Comparison of ENCODE assay signal across 11 mouse cellular contexts in the genomic region with DNA sequence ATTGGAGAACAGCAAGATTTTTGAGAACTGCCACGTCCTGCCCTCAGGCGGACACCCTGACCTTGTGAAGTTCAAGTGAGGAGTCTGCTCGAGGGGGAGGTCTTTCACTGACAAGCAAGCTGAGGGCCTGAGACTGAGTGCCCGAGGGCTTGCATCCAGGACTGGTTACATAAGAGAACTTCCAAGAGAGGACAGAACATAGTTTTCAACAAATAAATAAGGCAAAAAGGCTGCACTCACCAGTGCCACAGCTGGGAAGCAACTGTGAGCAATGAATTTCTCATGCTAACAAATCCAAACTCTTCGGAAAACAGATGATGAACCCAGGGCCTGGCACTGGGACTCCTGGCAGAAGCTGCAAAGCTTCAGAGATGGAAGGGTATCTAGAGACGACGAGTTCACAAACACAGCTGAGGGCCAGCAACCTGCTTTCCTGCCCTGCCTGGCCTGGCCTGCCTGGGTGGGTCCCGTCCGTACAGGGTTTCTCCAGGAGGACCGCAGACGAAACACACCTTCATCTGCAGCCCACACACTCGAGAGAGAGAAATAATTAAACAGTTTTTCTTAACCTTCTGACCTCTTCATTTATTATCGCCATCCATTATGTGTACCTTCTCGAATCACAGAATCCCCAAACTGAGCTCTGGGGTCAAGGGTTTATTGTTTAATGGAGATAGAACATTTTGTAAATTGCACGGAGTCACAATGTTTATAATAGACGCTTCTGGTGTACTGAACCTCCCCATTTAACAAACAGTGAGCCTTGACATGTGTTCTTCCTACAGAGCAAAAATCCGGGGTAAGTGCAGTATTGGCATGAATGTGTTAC.
DNase-seq lines count a peak whose midpoint lies in the region; ATAC-seq and TF ChIP-seq lines count a peak whose summit lies in the region.
"Had no signal": no experiment of that assay in that cellular context is flagged by ENCODE, and none has a peak within 500 bp of the region (broad histone marks: within the 10 kb centered on the region; RNA-seq: fewer than 3 reads in every experiment).

No protein-coding gene starts in this region.

- no peak for ATAC-seq in kidney, embryonic 15.5 days (replicated peaks; ENCODE audit: low FRiP score)
- ATAC-seq in limb, embryonic 14.5 days (ENCODE audit: low FRiP score, low read depth): no peak
- peak; percentile 56 for ATAC-seq in stomach, embryonic 16.5 days (ENCODE audit: insufficient read depth, low FRiP score)
- no peak for ATAC-seq in megakaryocyte progenitor cell, adult 5-6 weeks (replicated peaks; ENCODE audit: poor library complexity)
- no peak for ATAC-seq in megakaryocyte, adult 5-6 weeks (ENCODE audit: poor library complexity, severe bottlenecking)

- 33% methylated on average over 17 of the region's 17 CpGs for WGBS in kidney, embryonic 15.5 days
- 65% methylated on average over 17 of the region's 17 CpGs for WGBS in heart, embryonic 10.5 days
- 44% methylated on average over 17 of the region's 17 CpGs for WGBS in limb, embryonic 14.5 days
- whole genome bisulfite sequencing in stomach, embryonic 16.5 days: 29% methylated on average over 17 of the region's 17 CpGs

- no peak overlapping the region for H3K4me2 ChIP-seq in kidney, embryonic 15.5 days
- no peak overlapping the region for H3K4me2 ChIP-seq in limb, embryonic 14.5 days (replicated peaks; ENCODE audit: low read depth, low read length, severe bottlenecking)
- no peak overlapping the region for H3K4me2 ChIP-seq in stomach, embryonic 16.5 days (ENCODE audit: low read depth, low read length)
- H3K4me2 ChIP-seq: embryonic facial prominence, embryonic 12.5 days; heart, embryonic 13.5 days; neural tube, embryonic 13.5 days had no signal

- DNase-seq in kidney, adult 8-10 months: peak; percentile 39 to 67
- no peak for DNase-seq in heart, embryonic 10.5 days (ENCODE audit: low spot score)
- DNase-seq in limb, embryonic 14.5 days (ENCODE audit: low spot score): peak; percentile 3
- DNase-seq: thymus, adult 18-20 months had no signal

- H3K4me3 ChIP-seq in kidney, embryonic 15.5 days (replicated peaks): no peak overlapping the region
- H3K4me3 ChIP-seq in heart, embryonic 10.5 days: no peak overlapping the region
- H3K4me3 ChIP-seq in limb, embryonic 14.5 days (replicated peaks; ENCODE audit: low read length): no peak overlapping the region
- H3K4me3 ChIP-seq in stomach, embryonic 16.5 days (replicated peaks; ENCODE audit: low read length): no peak overlapping the region
- H3K4me3 ChIP-seq: embryonic facial prominence, embryonic 12.5 days; heart, embryonic 13.5 days; neural tube, embryonic 13.5 days had no signal

- H3K36me3 ChIP-seq in kidney, embryonic 15.5 days: no peaks in the 10 kb centered on the region
- H3K36me3 ChIP-seq in heart, embryonic 10.5 days: no peaks in the 10 kb centered on the region
- no peaks in the 10 kb centered on the region for H3K36me3 ChIP-seq in limb, embryonic 14.5 days (ENCODE audit: control insufficient read depth, insufficient read depth, low read length)
- H3K36me3 ChIP-seq in stomach, embryonic 16.5 days (ENCODE audit: control insufficient read depth, insufficient read depth, low read length): no peaks in the 10 kb centered on the region
- H3K36me3 ChIP-seq: embryonic facial prominence, embryonic 12.5 days; heart, embryonic 13.5 days; neural tube, embryonic 13.5 days had no signal

- no peak overlapping the region for H3K27ac ChIP-seq in kidney, embryonic 15.5 days
- H3K27ac ChIP-seq in heart, embryonic 10.5 days: peak overlapping the region; percentile 24; the same call in 1 of the 2 replicates
- H3K27ac ChIP-seq in limb, embryonic 14.5 days (replicated peaks; ENCODE audit: low read depth, low read length): no peak overlapping the region
- H3K27ac ChIP-seq in stomach, embryonic 16.5 days (ENCODE audit: low read length): peak overlapping the region; percentile 73
- H3K27ac ChIP-seq: embryonic facial prominence, embryonic 12.5 days; heart, embryonic 13.5 days; neural tube, embryonic 13.5 days had no signal

- peaks cover 14% of the 10 kb centered on the region for H3K4me1 ChIP-seq in kidney, embryonic 15.5 days
- H3K4me1 ChIP-seq in heart, embryonic 10.5 days: peaks cover 13% of the 10 kb centered on the region
- H3K4me1 ChIP-seq in limb, embryonic 14.5 days (ENCODE audit: control insufficient read depth, insufficient read depth, low read length): peaks cover 11% of the 10 kb centered on the region
- peaks cover 9% of the 10 kb centered on the region for H3K4me1 ChIP-seq in stomach, embryonic 16.5 days (ENCODE audit: control insufficient read depth, insufficient read depth, low read length)
- H3K4me1 ChIP-seq: neural tube, embryonic 13.5 days had no signal

- H3K27me3 ChIP-seq in kidney, embryonic 15.5 days: no peaks in the 10 kb centered on the region
- H3K27me3 ChIP-seq in heart, embryonic 10.5 days (ENCODE audit: insufficient read depth, poor library complexity, severe bottlenecking): no peaks in the 10 kb centered on the region
- H3K27me3 ChIP-seq in limb, embryonic 14.5 days (ENCODE audit: control insufficient read depth, insufficient read depth, low read length): no peaks in the 10 kb centered on the region
- no peaks in the 10 kb centered on the region for H3K27me3 ChIP-seq in stomach, embryonic 16.5 days (ENCODE audit: control insufficient read depth, insufficient read depth, low read length)
- H3K27me3 ChIP-seq: embryonic facial prominence, embryonic 12.5 days; heart, embryonic 13.5 days; neural tube, embryonic 13.5 days had no signal

- no peak for TF ChIP-seq POLR2A in limb, embryonic 14.5 days (IDR thresholded peaks at IDR 0.05; ENCODE audit: borderline replicate concordance, extremely low read depth, insufficient read depth, insufficient read length)

- H3K9ac ChIP-seq in kidney, embryonic 15.5 days: no peak overlapping the region
- H3K9ac ChIP-seq in limb, embryonic 14.5 days (ENCODE audit: low read depth, low read length, severe bottlenecking): no peak overlapping the region
- no peak overlapping the region for H3K9ac ChIP-seq in stomach, embryonic 16.5 days (ENCODE audit: low read length)
- H3K9ac ChIP-seq: embryonic facial prominence, embryonic 12.5 days; heart, embryonic 13.5 days; neural tube, embryonic 13.5 days had no signal

- no peaks in the 10 kb centered on the region for H3K9me3 ChIP-seq in kidney, embryonic 15.5 days (replicated peaks)
- H3K9me3 ChIP-seq in heart, embryonic 10.5 days: no peaks in the 10 kb centered on the region
- no peaks in the 10 kb centered on the region for H3K9me3 ChIP-seq in limb, embryonic 14.5 days (ENCODE audit: control insufficient read depth, low read length)
- H3K9me3 ChIP-seq in stomach, embryonic 16.5 days (replicated peaks; ENCODE audit: control insufficient read depth, low read length): no peaks in the 10 kb centered on the region
- H3K9me3 ChIP-seq: embryonic facial prominence, embryonic 12.5 days; heart, embryonic 13.5 days; neural tube, embryonic 13.5 days had no signal

Comparison
In these comparisons a context has a peak if more than half of its experiments do, and no peak if none do; other contexts are left out.
1. H3K27ac ChIP-seq: peak in heart, embryonic 10.5 days (single experiment) and stomach, embryonic 16.5 days (single experiment); none in kidney, embryonic 15.5 days (single experiment) and limb, embryonic 14.5 days (single experiment).